Mouse (Mus musculus) thymus, adult 2 months (tissue): ENCODE measurements around the gene Abca1.

ENCODE experiments used
- CTCF ChIP-seq: fragments of 200-500 bp; IDR thresholded peaks from 2 replicates; pipeline ENCODE4 v1.5.1; 2012; ENCODE audit warnings: mild to moderate bottlenecking, control low read depth, low read length, moderate library complexity, borderline replicate concordance; ENCODE audit not compliant: control insufficient read depth, poor library complexity, insufficient read depth; ENCODE audit errors: extremely low read depth
- POLR2A ChIP-seq: fragments of 200-500 bp; IDR thresholded peaks from 2 replicates; pipeline ENCODE4 v1.6.1; 2012; ENCODE audit warnings: mild to moderate bottlenecking, low read length, control low read depth, moderate library complexity; ENCODE audit not compliant: control insufficient read depth, poor library complexity, insufficient read depth; ENCODE audit errors: extremely low read depth

GRCm38 (mm10) chr4:53108194-53108593 is 51.5 kb downstream of the Abca1 start:
- TF ChIP-seq CTCF, result no peak
- TF ChIP-seq POLR2A, result no peak
